Mouse (Mus musculus) testis, postnatal 10 days (tissue): ENCODE results near the gene Csf2ra.
A peak's percentile ranks its signal among the peaks of the same experiment; 100 is the strongest.
"Not testable (repeated sequence)": the region's sequence is repeated elsewhere in the genome, so short reads cannot be mapped to it uniquely, and the experiment has no call there.

Experiments
- DNase-seq: peaks from one replicate; pipeline ENCODE4 v3.0.0; 2021; ENCODE audit warnings: low spot score

Csf2ra gene

DNA sequence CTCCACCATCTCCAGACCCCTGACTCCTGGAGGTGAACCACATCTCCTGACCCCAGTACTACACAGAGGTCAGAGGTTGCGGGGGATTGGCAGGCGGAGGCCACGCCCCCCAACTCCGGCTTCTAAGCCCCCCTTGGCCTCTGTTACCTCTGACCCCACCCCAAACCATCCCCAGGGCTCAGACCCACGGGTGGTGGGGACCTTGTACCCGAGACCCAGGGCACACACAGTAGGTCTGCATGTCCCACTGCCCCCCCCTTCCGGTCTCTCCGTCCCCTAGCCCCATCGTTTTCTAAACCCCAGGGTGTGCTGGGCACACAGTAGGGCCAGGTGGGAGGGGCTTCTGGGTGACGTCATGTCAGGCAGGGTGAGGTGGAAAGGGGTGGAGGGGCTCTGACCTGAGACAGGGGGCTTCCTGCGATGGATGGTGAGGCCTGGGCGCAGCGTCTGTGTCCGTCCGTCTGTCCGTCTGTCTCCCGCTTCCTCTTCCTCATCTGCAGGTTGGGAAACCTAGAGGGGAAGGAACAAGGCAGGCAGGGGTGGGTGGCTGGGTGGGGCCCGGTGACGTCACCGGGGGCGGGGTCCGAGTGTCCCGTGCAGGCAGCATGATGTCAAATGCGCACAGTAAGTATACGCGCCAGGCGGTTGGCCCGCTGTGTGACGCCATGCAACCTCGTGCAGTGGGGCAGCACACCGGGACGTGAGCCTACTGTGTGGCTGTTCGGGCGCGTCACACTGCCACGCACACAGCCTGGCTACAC is at the start of gene Csf2ra:
Gene Csf2ra (minus strand): TSS at position 489 of the 761 bp plus-strand sequence.
- peak; percentile 75 for DNase-seq

DNA sequence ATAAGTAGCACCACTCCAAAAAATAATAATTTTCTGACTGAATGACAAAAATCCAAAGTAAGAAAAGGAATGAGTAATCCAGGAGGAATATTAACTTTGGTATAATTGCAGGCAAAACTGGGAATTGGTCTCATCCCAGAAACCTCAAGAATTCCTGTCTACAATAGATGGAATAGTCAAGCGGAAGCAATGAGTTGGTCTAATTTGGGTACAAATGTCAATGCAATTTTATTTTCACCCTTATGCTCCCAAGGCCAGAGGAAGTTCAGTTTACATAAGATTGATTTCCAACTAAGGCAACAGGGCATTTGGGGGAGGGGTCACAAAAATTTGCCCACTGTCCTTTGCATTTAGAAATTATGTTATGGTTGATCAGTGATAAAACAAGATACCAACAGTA is 47.2 kb upstream of the Csf2ra start:
- no peak for DNase-seq

DNA sequence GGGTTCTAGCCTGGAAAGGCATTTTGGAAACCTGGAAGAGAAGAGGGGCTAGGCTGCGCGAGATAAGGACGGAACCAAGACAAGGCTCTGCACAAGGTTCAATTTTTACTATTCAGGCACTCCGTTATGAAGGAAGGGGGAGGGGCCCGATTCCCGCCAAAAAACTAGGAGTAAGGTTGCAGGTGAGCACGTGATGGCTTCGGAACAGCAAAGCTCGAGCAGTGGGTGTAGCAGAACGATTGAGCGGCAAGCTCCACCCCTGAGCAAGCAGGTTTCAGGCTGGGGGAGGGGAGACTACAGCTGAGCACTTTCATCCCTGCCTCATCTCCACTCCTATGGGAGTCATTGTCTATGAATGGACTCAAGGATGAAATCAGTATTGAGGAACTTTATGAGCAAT is 40.9 kb upstream of the Csf2ra start:
- not testable (repeated sequence) for DNase-seq

DNA sequence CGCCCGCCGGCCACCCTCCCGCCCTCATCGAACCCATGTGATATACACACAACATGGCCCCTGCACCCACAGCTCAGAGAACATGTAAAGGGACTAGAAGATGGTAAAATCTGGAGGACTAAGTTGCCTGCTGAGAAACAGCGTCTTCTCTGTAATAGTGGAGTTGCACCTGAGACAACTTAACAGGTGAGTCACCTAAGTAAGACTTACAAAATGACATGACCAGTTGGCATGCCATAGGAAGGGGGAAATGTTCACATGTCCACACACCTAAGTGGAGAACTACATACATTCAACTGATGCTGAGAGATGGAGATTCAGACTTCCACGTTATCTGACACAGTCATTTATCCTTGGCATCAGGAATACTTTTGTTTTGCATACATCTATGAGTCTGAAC is 38.9 kb upstream of the Csf2ra start:
- no peak for DNase-seq

DNA sequence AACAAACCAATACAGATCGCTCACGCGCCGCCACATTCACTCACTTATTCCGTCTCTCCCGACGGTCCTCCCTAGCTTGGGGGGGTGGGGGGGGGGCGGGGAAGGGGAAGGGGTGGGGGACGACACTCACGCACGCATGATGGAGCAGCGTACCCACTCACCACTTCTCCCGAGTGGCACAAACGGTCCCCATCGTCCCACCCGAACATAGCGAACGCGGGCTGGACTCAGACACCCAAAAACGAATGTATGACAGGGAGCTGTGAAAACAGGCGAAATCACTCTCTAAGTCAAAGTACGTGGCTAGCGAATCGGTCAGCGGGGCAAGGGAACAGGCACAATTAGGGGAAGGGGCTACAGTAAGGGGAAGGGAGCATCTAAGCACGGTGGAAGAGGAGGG is 38.4 kb upstream of the Csf2ra start:
- DNase-seq = peak; percentile 52

DNA sequence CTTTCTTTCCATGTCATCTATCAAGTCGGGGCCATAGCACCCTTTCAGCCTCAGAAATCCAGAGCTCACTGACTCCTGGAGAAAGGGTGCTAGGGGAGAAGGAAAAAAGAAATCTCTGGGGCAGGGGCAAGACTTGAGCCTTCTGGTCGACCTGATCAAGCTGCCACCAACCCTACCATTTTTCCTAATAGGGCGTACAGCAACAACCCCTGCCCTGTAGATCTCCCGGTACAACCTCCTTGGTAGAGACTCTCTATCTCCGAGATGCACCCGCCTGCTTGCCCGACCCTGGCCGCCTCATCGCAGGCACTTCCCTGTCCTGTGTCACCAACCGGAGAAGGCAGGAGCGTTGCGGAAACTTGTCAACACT is 38.0 kb upstream of the Csf2ra start:
- peak; percentile 72 for DNase-seq

DNA sequence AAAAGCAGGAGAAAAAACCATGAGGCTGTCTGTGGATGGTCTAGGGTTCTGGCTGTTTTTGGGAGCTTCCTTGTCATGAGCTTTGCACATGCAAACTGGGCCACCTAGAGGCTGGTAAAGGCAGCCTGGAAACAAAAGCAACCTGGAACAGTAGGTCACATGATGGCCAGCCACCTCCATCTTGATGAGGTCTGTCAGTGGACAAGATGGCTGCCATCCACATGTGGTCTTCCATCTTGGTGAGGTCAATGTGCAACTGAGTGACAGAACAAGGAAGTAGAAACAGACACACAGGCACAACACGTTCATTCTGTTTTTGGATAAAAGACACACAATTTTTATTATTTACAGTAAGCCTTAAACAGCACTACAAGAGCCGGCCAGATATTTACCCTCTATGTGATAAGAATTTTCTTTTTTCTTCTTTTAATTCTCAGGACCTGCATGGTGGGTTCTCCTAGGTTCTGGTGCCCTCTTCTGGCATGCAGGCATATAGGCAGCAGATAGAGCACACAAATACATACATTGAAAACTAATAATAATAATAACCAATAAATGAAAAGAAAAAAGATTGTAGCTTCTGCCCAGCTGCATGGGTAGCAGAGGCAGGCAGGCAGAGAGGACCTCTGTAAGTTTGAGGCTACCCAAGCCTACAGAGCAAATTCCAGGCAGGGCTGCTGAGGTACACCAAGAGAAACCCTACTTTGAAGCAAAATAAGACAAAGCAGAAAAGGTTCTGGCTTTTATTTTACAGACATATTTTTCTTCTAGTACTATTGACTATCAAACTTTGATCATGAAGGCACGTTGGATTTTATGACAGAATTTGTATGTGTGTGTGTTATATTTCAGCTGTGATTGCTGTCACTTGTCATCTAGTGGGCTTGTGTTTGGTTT is 37.4 kb upstream of the Csf2ra start:
- DNase-seq = peak; percentile 80

DNA sequence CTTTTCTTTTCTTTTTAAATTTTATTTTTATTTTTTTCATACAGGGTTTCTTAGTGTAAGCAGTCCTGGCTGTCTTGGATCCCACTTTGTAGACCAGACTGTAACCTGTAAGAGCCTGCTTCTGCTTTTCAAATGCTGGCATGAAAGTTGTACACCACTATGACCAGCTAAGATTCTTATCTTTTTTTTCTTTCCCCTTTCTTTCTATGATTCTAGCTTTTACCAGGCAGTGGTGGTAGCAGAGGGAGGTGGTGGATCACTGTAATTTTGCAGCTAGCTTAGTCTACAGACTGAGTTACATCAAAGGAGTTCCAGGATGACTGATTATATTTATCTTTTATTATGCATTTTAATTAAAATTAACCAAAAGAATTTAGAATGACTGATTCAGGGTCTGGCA is 36.7 kb upstream of the Csf2ra start:
- DNase-seq = no peak

DNA sequence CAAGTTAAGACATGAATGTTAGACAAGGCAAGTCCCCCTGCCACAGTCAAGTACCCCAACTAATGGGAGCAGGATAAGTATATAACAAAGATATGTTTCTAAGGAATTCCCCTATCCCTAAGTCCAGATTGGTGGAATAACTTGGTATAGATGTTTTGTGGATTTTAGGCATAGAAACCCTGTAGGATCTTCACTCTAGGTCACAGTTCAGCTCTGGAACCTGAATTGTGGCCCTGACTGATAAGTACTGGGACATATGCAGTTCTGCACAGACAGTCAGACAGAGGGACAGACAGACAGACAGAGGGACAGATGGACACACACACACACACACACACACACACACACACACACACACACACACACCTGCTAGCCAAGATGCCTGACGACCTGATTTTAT is 36.0 kb upstream of the Csf2ra start:
- DNase-seq = no peak

DNA sequence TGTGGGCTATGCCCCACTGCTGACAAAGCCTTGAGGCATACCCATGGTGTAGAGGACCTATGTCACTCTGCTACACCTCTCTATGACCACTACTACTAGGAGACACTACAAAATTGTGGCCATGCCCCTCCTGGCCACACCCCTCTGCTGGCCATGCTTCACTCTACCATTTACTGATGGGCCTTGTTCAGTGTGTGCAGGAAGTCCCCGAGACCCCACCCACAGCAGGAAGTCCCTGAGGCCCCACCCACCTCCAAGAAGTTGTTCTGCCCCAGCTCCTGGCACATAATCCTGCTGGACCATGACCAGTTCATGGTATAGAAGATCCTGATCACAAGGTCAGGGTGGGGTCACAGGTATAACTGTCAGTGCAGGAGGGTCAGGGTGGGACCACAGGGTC is 33.0 kb upstream of the Csf2ra start:
- no peak for DNase-seq

DNA sequence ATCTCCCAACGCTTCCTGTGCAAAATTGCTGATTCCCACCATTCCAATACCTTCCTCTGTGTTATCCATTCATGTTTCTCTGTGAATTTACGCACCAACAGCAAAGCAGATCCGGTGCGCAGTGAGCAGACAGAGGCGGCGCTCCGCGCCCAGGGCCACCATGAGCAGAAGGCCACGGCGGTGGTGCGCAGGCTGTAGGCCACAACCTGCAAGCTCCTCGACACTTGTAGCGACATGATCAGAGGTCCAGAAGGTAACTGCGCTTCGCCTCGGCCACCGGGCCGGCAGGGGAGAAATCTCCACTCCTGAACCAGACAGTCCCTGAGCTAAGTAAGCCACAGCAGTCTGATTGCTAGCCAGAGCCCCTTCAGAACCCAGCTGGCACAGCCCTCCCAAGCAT is 29.5 kb upstream of the Csf2ra start:
- DNase-seq = no peak

DNA sequence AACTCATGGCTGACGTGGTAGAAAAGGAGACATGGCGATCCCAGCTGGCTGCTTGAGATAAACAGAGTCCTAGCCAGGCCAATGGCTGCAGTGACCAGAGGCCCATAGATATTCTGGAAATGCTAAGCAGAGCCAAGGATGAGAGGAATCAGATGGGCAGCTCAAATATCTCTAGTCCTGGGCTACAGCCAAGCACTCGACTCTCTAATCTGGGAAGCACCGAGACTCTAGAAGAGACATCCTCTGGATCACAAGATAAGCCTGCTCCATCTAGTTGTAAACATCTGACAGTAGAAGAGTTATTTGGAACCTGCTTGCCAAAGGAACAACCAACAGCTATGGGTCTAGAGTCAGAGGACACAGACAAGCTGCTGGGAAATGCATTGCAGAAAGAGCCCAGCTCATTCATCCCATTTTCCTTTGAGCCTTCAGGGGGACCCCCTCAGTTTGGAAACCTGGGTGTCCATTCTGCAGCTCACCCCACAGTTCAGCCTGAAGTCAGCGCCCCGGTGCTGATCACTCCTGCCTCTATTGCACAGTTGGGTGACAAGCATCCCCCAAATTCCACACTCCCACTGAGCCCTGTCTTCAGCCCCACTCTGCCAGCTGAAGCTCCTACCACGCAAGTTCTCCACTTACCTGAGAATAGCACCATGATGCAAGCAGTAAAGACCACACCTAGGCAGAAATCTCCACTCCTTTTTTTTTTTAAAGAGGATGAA is 28.1 kb upstream of the Csf2ra start:
- DNase-seq = no peak

DNA sequence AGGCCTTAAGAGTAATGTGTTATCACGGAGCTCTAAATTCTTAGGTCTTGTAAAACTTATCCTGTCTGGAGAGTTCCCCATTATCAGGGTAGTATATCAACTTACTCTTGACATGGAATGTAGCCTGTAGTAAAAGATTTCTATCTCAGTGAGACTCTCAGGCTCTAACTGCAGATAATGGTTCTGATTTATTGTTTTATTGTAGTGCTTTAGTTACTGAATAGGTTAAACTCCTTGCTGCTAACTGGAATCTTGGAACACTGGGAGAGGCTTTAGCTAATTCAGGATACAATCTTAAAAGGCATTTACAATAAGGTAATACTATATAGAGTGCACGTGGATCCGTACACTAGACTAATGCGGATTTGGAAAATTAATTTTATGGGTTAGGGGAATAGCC is 19.1 kb upstream of the Csf2ra start:
- not testable (repeated sequence) for DNase-seq

DNA sequence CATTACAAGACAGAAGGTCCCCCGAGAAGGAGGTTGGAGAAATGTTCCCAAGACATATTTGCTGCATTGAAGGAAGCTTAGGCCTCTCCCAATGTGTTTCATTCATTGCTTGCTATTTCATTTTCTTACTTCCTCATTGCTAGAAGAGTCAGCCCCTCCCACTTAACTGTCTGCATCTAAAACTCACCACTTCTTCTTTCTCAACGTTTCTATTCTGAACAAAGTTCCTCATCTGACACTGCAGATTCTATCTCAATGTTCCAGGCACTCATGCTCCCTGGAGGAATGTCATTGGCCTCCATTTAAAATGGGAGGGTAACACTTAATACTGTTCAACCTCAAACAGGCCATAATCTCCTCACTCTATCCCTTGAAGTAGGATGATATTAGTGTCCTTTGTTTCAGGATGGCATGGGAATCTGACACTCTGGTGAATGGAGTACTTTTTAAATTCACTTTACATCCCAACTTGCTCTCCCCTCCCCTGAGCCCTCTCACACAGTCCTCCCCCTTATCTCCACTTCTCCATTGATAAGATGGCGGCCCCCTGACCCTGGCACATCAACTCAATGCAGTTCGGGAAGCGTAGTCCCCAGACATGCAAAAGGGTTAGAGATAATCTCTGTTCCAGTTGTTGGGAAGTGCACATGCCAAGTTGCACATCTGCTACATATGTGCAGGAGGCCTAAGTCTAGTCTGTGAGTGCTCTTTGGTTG is 16.6 kb upstream of the Csf2ra start:
- DNase-seq = no peak

DNA sequence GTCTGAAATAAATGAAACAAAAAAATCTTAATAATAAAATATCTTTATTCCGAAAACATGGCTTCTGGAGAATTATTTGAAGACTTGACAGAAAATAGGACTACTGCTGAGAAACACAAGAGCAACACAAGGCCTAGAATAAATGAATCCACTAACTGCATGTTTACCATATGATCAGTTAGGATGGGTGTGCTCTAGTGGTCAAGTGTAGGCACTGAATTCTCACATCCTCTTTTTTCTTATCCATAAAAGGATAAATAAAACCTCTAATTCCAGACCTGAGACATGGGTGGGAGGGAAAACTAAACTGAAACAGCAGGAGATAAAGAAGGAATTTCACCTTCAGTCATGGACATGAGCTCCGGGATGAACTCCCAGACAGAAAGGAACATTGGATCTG is 9.7 kb upstream of the Csf2ra start:
- no peak for DNase-seq

DNA sequence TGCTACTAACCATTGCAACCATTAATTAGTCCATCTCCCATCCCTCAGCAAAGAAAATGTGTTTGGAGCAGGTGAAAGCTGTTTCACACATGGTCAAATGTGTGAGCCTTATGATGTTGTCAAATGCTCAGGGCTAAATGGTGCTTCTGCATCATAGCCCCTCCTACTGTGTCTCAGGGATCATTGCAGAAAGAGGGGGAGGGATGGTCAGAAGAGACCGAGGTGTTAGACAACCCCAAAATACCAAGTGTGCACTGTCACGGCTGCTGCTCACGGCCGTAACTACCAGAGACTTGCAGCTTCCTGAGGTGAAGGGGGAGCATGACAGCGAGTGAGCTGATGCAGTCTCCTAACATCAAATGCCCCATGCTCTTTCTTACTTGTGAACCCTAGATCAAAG is 6.3 kb upstream of the Csf2ra start:
- DNase-seq = no peak

DNA sequence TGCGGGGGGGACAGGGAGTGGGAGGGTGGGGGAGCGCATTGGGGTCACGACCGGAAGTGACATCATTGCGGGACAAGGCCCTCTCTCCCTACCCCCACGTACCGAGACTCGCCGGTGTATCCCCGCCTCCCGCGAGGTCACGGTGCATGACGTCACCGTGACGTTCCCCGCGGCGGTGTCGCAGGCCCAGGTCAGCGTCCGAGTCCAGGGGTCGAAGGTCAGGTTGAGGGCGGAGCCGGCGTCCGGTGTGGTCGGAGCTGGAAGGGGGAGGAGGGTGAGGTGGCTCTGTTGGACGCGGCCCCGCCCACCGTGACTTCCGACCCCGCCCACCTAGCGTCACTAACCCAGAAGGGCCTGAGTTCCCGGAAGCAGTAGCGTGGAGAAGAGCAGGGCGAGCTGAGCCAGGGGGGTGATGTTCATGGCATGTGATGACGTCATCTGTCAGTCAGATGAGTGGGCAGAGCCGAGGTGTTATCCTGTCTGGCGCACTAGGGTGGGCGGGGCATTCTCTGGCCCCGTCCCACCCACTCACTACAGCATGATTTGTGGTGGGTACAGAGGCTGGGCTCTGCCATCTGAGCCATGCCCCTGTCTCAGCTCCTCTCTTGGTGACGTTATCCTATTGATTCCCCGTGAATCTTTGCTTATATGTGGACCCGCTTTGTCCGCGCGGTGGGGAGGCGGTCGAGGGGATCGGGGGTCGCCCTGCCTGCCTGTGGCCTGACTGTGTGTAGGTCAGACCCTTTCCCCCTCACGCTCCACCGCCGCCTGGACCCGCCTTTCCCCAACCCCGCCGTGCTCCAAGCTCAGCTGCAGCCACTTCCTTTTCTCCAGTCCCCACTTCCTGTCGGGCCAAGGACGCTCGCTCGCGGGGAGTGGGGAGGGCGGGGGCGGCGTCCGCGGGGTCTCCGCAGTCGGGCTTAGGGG is 1.0 kb downstream of the Csf2ra start:
- DNase-seq = peak; percentile 98

DNA sequence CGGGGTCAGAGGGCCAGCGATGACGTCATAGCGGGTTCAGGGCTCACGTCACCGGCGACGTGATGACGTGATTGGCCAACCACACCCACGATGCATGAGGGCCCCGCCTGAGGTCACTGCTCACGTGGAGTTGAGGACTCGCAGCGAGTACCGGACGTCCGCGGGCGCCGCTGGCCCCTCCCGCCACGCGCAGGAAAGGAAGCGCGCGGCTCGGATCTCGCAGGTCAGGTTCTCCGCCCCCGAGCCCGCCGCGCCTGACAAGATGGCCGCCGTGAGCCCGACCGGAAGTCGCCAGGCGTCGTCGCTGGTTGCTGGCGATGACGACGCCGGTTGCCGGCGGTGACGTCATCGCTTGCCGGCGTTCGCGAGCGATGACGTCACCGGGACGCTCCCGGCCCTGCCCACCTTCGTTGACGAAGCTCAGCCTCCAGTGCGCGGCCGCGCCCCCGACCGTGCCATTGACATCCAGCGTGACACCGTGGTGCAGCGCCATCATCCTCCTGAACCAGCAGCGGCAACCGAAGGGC is 1.8 kb downstream of the Csf2ra start:
- peak; percentile 91 for DNase-seq

DNA sequence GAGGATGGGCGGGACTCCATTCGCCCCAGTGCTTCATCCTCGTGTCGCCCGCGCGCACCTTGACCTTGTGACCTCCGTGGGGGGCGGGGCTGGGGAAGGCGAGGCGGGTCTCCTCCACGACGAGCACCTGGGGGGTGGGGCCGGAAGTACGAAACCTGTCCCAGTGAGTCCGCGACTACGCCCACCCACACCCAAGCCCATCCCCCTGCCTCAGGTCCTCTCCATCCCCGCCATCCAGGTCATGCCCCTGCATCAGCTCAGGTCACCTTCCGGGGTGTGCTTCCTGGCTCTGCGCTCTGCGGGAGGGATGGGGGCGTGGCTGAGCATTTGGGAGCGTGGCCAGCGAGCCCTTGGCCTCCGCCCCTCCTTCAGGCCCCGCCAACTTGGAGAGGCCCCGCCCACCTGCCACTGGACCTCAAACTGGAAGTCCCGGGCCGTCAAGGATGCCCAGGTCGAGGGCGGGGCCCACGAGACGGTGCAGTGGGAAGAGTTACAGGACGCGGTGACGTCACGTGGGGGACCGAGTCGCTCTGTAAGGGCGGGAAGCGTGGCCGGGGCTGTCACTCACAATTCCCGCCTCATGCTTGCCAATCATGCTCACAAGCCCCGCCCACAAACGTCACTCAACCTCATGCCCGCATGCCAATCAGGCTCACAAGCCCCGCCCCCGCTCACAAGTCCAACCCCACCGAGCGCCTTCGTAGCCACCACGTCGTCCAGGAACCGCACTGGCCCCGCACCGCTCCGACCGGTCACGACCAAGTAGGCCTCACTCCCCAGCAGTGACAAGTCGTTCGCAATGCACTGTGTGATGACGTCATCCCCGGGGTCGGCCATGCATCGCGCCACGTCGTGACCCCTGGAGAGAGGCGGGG is 2.5 kb downstream of the Csf2ra start:
- peak; percentile 99 for DNase-seq
